Mouse (Mus musculus) yolk sac, embryonic 10.5 days (tissue): Measurements from ENCODE around the gene Snx30.

Source experiments
- DNase-seq: peaks from one replicate; pipeline ENCODE4 v3.0.0-alpha.2; 2017; ENCODE audit warnings: low spot score

The Snx30 gene

GRCm38 (mm10) chr4:59824860-59825259 lies 19.2 kb downstream of the Snx30 start:
- no peak for DNase-seq

DNA sequence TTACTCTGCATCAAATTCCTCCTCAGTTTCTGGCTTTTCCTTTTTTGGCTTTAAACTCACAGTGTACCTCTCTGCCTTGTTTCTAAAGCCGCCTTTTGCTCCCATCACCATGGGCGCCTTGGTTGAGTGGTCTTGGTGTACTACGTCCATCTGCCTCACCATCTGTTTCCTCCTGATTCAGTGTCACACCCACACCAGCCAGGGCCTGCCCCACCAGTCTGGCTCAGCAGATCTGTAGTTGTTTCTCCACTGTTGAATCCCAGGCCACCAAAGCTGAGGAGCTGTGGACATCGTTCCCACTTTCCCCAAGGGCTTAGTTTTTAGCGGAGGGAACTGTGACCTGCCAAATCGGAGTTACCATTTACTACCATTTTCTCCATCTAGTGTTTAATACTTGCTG lies 20.0 kb downstream of the Snx30 start:
- DNase-seq: no peak

DNA sequence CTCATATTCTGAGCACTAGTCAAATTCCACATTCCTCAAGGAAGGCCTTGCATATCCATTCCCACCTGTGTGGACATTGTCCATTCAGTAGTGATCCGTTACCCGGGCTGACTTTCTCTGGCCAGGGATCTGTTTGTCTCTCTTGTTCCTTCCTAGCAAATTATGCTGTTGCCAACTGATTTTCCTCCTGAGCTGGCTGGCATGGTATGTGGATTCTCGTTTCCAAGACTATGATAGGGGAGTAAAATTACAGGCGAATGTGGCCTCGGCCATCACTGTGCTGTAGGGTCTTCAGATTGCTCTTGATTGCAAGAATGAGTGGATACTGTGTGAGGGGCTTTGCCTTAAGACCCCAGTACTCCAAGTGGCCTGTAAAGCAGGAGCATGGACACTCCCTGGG lies 20.7 kb downstream of the Snx30 start:
- no peak for DNase-seq

GRCm38 (mm10) chr4:59829072-59829471 lies 23.4 kb downstream of the Snx30 start:
- DNase-seq: no peak

DNA sequence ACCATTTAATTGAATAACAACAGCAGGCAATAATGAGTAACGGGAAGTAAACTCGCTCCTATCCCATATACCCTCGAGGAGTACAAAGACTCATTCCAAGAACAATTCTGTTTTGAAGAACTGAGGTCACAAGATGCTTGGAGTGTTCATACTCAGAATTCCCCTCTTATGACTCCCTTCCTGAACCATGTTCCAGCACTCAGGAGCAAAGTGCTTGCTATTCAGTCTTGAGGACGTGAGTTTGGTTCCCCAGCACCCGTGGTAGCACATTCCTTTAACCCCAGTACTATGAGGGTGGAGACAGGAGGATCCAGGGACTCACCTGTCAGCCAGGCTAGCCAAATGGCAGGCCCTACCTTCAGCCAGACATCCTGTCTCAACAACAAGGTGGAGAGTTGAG lies 25.4 kb downstream of the Snx30 start:
- no peak for DNase-seq

DNA sequence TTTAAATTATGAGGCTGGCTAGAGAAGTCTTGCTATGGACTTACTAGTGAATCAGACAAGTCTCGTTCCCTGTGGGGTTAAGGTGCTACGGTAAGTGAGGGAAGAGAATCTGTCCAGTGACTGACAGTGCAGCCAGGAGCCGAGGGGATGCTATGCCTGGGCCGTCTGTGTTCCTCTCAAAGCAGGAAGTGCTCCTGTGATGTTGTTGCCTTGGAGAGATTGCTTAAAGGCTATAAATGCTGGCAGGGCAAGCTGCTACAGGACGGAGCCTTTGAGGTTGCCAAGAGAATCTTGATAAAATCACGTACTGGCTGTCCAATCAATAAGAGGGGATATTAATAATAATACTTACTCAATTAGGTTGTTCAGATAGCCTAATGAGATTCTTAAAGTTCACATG lies 27.2 kb downstream of the Snx30 start:
- no peak for DNase-seq

DNA sequence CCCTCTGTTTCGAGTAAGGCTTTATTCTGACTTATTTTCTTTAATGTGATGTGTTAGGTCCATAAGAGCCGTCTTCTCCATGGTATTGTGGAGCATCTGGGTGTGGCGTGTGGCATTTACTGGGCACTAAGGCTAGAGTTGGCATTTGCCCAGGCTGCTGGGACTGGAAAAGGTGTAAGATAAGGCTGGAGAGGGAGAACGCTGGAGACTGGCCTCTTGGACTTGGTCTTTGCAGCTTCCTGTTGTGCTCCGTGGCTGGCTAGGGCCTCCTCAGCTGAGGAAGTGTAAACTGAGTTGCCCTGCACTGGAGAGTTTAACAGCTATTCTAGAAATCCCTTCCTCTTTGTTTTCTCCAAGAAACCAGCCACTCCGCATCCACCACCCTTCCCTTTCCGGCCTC lies 32.0 kb downstream of the Snx30 start:
- no peak for DNase-seq

DNA sequence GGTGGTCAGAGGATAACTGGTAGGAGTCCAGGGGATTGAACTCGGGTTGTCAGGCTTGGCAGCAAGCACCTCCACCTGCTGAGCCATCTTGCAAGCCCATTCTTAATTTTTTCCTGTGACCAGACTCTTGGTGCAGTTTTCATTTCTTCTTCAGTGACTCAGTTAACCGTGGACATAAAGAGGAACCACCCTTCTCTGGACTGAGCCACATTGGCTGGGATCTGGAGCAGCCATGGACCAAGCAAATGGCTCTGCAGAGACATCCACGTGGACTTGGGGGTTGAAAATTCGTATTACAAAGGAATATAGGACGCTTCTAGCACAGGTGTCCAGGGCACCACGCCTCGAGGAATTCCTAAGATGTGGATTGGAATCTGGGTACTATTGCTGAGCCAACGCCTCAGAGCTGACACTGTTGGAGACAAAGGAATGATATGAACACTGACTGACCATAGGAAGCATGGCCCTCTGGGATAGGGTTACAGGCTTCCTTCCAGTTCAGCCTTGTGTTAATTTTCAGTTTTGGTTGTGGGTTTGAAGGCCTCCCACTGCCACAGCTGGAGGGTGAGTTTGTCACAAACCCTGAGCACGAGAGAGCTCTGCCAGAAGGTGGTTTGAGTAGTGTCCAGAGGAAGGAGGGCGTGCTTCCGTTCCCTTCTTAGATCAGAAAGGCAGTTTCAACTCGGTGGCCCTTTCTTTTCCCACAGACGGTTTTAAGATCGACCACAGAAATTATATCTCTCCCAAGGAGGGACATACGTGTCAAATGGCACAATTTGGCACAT lies 39.0 kb downstream of the Snx30 start:
- no peak for DNase-seq

- peak; percentile 36 for DNase-seq
Observed at GRCm38 (mm10) chr4:59845245-59845637, 39.6 kb downstream of the Snx30 start.

DNA sequence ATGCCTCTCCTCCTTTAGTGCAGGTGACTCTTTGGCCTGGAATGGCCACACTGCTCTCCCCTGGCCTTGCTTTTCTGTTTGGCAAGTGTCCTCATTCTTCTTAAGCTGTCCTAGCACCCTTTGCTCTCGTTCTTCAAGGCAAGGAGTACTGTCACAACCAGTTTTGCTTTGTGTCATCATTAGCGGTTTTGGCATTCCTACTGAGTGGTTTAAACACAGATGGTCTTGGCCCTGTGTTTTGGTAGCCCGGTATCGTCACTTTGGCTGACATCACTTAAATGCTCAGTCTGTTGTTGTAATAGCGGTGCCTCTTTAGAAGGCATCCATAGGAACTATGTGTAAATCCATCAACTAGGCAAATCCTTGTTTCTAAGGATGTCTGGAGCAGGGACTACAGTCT lies 41.8 kb downstream of the Snx30 start:
- no peak for DNase-seq

DNA sequence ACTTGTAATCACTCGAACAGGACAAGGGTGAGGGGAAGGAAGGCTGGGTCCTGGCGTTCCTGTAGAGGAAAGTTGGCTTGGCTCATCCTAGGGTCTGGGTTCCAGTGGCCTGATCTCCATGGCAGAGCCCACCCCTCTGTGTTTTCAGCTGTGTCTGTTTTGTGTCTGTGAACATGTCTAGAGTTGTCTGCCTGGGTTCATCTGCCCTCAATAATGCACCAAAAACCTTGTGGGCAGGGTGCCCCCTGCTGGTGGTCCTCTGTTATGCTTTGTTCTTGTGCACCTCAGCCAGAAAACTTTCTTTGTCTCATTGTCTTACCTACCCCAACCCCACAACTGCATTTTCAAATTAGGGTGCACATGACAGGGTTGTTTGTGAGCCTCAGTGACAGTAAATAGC lies 44.5 kb downstream of the Snx30 start:
- DNase-seq: peak; percentile 60

GRCm38 (mm10) chr4:59850886-59851623 lies 45.4 kb downstream of the Snx30 start:
- DNase-seq: no peak

DNA sequence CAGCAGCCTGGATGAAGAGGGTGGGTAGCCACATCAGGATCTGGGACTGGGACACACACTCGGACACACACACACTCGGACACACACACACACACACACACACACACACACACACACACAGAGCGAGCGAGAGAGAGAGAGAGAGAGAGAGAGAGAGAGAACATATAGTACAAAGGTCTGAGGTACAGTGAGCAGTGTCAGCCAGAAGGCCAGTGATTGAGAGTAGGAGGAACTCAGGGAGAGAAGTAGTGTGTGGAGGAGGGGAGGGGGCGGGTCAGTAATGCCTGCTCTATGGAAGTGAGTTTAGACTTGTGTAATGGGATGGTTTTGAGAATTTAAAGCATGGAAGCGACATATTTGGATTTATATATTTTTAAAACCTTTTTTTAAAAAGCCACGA lies 47.5 kb downstream of the Snx30 start:
- DNase-seq: no peak

GRCm38 (mm10) chr4:59859693-59860425 lies 54.2 kb downstream of the Snx30 start:
- no peak for DNase-seq

DNA sequence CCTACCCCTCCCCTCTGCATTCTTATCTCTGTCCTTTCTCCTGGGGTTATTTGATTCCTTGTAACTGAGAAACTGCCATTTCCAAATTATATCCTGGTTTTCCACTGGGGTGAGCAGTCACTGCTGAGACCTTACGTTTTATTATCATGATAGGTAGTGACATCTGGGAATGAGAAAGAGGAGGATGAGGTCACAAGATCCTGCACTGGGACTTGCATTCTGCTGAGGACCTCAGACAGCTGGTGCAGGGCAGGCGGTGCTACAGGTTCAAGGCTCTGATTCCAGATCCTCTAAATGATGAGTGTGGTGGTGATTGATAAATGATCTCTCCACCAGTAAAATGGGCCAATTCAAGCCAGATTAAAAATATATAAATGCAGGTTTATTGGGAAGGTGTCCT lies 54.8 kb downstream of the Snx30 start:
- no peak for DNase-seq

DNA sequence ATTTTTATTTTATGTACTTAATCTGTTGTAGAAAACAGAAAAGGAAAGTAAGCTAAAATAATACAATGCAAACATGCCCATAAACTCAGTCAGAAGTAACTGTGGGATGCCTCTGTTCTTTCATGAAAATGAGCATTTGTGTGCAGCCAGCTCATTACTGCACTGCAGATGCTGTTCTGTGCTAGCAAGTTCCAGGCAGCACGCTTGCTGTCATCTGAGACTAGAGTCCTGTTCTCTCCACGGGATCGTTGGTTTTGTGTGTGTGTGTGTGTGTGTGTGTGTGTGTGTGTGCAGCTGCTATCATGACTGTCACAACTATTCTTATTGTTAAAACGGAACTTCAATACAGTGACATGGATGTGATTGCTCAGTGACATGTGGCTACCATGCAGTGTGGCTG lies 56.2 kb downstream of the Snx30 start:
- DNase-seq: no peak

GRCm38 (mm10) chr4:59862335-59862734 lies 56.7 kb downstream of the Snx30 start:
- DNase-seq: no peak

- DNase-seq: no peak
Observed at GRCm38 (mm10) chr4:59863869-59864268, 58.2 kb downstream of the Snx30 start.

DNA sequence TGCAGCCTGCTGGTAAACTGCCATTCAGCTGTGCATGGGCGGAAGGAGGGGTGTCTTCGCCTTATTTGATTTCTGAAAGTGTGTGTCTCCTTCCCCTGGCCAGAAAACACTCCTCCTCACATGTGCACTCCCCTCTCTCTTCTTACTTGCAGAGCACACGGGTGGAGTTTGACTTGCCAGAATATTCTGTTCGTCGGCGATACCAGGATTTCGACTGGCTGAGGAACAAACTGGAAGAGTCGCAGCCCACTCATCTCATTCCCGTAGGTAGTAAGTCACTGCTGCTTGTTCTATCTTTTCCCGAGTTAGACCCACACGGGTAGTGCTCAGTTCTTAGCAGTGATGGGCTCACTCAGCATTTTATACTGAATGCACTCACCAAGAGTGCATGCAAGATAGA lies 62.4 kb downstream of the Snx30 start:
- no peak for DNase-seq

DNA sequence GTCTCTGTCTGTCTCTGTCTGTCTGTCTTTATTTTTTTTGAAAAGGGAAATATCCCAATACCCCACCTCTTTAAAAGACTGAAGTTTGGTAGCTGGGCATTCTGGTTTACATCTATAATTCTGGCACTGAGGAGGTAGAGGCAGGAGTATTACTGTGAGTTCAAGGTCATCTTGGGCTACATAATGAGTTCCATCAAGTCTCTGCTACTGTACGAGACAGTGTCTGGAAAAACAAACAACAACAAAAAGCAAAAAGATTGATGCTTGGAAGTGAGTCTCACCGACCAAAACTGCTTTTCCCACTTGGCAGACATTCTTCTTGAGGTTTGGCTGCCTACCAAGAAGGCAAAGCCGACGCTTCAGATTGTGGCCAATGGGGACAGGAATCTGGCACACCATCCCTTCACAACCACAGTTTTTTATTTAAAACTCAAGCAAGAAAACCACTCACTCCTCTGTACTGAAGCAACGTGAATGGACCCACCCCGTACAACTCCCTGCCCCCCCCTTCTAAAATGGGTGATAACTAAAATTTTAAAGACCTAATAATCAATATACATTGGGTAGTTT lies 63.9 kb downstream of the Snx30 start:
- no peak for DNase-seq

DNA sequence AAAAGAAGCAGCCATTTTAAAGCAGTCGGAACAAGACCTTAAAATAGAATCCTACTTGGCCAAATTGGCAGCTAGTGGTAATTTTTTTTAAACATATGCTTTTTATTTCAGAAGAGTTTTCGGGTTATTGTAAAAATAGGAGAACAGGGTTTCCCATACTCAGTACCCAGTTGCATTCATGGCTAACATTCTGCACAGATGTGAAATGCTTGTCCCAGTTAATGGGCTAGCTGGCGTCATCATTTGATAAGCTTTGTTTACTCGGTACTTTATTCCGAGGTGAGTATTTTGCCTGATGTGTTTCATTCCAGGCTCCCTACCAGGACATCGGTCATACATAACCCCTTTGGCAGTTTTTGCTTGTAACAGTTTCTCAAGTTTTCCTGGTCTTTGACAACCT lies 64.8 kb downstream of the Snx30 start:
- DNase-seq: no peak

DNA sequence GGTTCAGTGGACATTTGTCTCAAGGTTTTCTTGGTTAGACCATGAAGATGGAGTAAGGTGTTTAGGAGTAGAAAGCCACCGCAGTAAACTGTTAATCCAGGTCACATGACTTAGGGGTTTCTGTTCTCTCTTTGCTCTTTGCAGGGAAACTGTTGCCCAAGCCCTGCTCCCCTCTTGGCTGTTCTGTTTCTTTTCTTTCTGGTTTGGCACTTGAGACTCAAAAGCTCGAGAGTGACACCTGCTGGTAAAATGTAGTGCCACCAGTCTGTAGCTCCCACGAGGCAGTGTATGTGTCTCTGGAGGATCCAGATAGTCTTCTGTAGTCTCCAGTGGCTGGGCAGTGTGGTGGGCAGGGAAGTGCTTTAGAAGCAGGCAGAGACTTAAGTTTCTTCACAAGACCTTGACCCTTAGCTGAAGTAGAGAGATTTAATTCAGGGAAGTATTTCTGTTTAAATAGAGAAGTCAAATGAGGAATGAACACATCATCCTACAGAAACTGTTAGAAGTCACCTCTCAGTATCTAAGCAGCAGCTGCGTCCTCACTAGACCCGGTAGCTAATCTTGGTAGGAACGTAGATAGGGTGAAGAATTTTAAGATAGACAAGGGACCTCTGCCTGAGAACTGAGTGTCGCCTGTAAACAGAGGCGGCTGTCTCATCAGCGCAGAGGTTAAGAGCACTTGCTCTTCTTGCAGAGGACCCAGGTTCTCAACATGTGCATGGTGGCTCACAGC lies 65.4 kb downstream of the Snx30 start:
- DNase-seq: peak; percentile 69
